ENCODE assay signal across 9 mouse cellular contexts in the genomic region with DNA sequence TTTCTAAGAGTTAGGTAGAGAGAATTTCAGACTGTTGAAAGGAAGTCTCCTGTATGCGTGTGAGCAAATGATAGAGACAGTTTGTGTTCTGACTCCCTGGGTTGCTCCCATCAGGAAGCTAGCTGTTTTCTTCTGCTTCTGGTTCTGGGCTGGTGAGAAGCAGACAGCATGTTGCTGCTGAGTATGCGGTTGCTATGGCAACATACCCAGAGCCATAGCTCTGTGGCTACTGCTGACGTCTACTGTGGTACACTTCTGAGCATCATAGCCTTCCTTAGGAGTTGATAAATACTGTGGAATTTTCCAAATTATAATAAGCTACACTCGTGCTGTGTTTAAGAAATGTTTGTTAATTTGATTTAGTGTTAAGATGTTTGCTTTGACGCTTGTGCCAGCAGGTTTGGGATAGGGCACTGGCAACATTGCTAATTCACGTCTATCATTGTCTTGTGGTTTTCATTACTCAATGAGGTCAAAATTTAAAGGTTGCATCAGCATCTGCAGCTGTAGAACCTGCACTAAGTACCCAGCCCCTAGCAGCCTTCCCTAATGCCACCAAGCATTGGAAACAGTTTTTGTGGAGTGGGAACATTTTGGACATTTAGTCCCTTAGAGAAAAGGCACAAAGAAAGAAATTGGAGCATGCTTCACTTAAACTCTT.
DNase-seq lines count a peak whose midpoint lies in the region; ATAC-seq lines count a peak whose summit lies in the region.
"Had no signal": no experiment of that assay in that cellular context is flagged by ENCODE, and none has a peak within 500 bp of the region (broad histone marks: within the 10 kb centered on the region; RNA-seq: fewer than 3 reads in every experiment).

No protein-coding gene starts in this region.

- H3K4me2 ChIP-seq in hindbrain, embryonic 16.5 days (ENCODE audit: low read length), result no peak overlapping the region
- H3K4me2 ChIP-seq in midbrain, embryonic 16.5 days (ENCODE audit: low read length), result no peak overlapping the region

- H3K27ac ChIP-seq in hindbrain, embryonic 16.5 days (ENCODE audit: low read depth, low read length), result no peak overlapping the region
- H3K27ac ChIP-seq in midbrain, embryonic 16.5 days (ENCODE audit: low read length), result no peak overlapping the region

- peak; percentile 87 for DNase-seq in brain, adult 2 months (ENCODE audit: low read depth, low spot score)
- DNase-seq in thymus, postnatal 4 days, result no peak
- DNase-seq in cerebellum, adult 18-20 months, result no peak
- no peak for DNase-seq in lung, postnatal 14 days
- no peak for DNase-seq in gastrocnemius, postnatal 25 days

- no peak overlapping the region for H3K4me3 ChIP-seq in hindbrain, embryonic 16.5 days (ENCODE audit: low read length)
- H3K4me3 ChIP-seq in midbrain, embryonic 16.5 days (ENCODE audit: low read depth, low read length), result no peak overlapping the region

- H3K9ac ChIP-seq in hindbrain, embryonic 16.5 days (ENCODE audit: low read depth, low read length), result no peak overlapping the region
- no peak overlapping the region for H3K9ac ChIP-seq in midbrain, embryonic 16.5 days (ENCODE audit: low read depth, low read length)

- H3K27me3 ChIP-seq in hindbrain, embryonic 16.5 days (replicated peaks; ENCODE audit: control insufficient read depth, insufficient read depth, low read length), result no peaks in the 10 kb centered on the region
- H3K27me3 ChIP-seq in midbrain, embryonic 16.5 days (ENCODE audit: control insufficient read depth, insufficient read depth, low read depth, low read length), result no peaks in the 10 kb centered on the region

- 41% methylated on average over 6 of the region's 6 CpGs for WGBS in hindbrain, embryonic 16.5 days
- WGBS in midbrain, embryonic 16.5 days, result 49% methylated on average over 6 of the region's 6 CpGs

- no peaks in the 10 kb centered on the region; the same call in 1 of the 2 replicates for H3K4me1 ChIP-seq in hindbrain, embryonic 16.5 days (ENCODE audit: control insufficient read depth, insufficient read depth, low read depth, low read length)
- peaks cover 6% of the 10 kb centered on the region; the same call in 1 of the 2 replicates for H3K4me1 ChIP-seq in midbrain, embryonic 16.5 days (ENCODE audit: control insufficient read depth, insufficient read depth, low read length)

- no peaks in the 10 kb centered on the region for H3K9me3 ChIP-seq in hindbrain, embryonic 16.5 days (ENCODE audit: control insufficient read depth, low read length)
- no peaks in the 10 kb centered on the region for H3K9me3 ChIP-seq in midbrain, embryonic 16.5 days (replicated peaks; ENCODE audit: control insufficient read depth, low read length, poor library complexity, severe bottlenecking)

- peak; percentile 57 for ATAC-seq in CD4-positive, CD25-positive, alpha-beta regulatory T cell, adult 4 months
- ATAC-seq in hindbrain, embryonic 16.5 days, result peak; percentile 95
- ATAC-seq in midbrain, embryonic 16.5 days, result peak; percentile 92
- ATAC-seq: intestine, postnatal 0 days had no signal

- H3K36me3 ChIP-seq in hindbrain, embryonic 16.5 days (ENCODE audit: control insufficient read depth, insufficient read depth, low read length), result no peaks in the 10 kb centered on the region
- H3K36me3 ChIP-seq in midbrain, embryonic 16.5 days (ENCODE audit: control insufficient read depth, insufficient read depth, low read length), result no peaks in the 10 kb centered on the region
